7 mouse cellular contexts compared by ENCODE assay signal in the genomic region with DNA sequence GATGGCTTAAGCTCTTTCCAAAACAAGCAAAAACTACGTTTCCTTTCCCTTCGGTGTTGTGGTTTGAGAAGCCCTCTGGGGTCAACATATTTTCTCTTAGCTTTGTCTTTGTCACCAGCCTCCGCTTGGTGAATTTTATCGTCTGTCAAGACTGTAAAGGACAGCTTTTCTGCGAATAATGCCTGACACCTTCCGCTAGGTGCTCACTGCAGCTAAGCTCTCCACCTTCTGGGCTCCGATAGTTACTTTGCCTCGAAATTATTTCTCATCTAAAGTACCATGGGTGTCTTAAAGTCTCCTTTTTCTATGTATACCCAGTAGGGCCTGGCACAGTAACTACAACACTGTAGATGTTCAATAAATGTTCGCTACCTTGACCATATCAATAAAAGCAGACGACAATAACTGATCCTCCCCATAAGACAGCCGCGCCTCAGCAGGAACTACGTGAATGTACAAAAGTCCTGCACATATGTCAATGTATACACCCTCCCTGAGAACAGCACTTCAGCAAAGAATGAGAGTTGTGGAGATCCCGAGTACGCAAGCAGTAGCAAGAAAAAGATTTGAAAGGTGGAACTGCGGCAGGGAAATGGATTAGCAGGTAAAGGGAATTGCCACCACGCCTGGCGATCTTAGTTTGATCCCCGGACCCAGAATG. TPM values are rescaled to one million over a fixed set of nuclear protein-coding genes. Genes with fewer than 3 reads are reported as not detected.
DNase-seq lines count a peak whose midpoint lies in the region; ATAC-seq and TF ChIP-seq lines count a peak whose summit lies in the region.

No protein-coding gene starts in this region.

- no peaks in the 10 kb centered on the region for H3K27me3 ChIP-seq in heart, embryonic 14.5 days (ENCODE audit: control insufficient read depth, insufficient read depth, low read length)
- no peaks in the 10 kb centered on the region for H3K27me3 ChIP-seq in limb, embryonic 10.5 days (ENCODE audit: low read depth, poor library complexity, severe bottlenecking)
- H3K27me3 ChIP-seq in midbrain, embryonic 12.5 days = no peaks in the 10 kb centered on the region; the same call in 1 of the 2 replicates

- peak; percentile 31 for ATAC-seq in common myeloid progenitor, adult 5-6 weeks (replicated peaks; ENCODE audit: low read depth, poor library complexity, severe bottlenecking)
- ATAC-seq in heart, embryonic 14.5 days (ENCODE audit: insufficient number of reproducible peaks, insufficient read depth, low FRiP score, low read depth) = no peak
- ATAC-seq in midbrain, embryonic 12.5 days (ENCODE audit: low FRiP score, low read depth) = peak; percentile 7; the same call in 1 of the 2 replicates

- H3K4me1 ChIP-seq in lung, adult 2 months (ENCODE audit: control insufficient read depth, insufficient read depth, low read length) = no peaks in the 10 kb centered on the region
- H3K4me1 ChIP-seq in heart, embryonic 14.5 days (ENCODE audit: control insufficient read depth in 2 of 2, insufficient read depth in 2 of 2, low read length in 2 of 2) = peaks cover 2 to 10% of the 10 kb centered on the region in 2 experiments; a peak in 3 of 4 replicates
- H3K4me1 ChIP-seq in limb, embryonic 10.5 days = peaks cover 21% of the 10 kb centered on the region
- peaks cover 12% of the 10 kb centered on the region for H3K4me1 ChIP-seq in midbrain, embryonic 12.5 days

- TF ChIP-seq CTCF in lung, adult 2 months (IDR thresholded peaks at IDR 0.05; ENCODE audit: insufficient read depth, low read length) = no peak

- peak overlapping the region; percentile 94 to 99 for H3K27ac ChIP-seq in heart, embryonic 14.5 days (replicated peaks in 1 of 2; ENCODE audit: control insufficient read depth in 1 of 2, insufficient read depth in 1 of 2, low read depth in 2 of 2, low read length in 2 of 2)
- peak overlapping the region; percentile 98 for H3K27ac ChIP-seq in limb, embryonic 10.5 days
- H3K27ac ChIP-seq in midbrain, embryonic 12.5 days (replicated peaks) = peak overlapping the region; percentile 94

- no peak for TF ChIP-seq POLR2A in lung, adult 2 months (IDR thresholded peaks at IDR 0.05; ENCODE audit: borderline replicate concordance, extremely low read depth, low read depth, low read length)

- H3K4me2 ChIP-seq in heart, embryonic 14.5 days (ENCODE audit: low read length) = peak overlapping the region; percentile 87
- peak overlapping the region; percentile 66 for H3K4me2 ChIP-seq in midbrain, embryonic 12.5 days (replicated peaks)

- peak; percentile 37 for DNase-seq in lung, adult 2 months
- DNase-seq in lung, postnatal 10 days = no peak
- DNase-seq in limb, embryonic 10.5 days (ENCODE audit: low spot score) = no peak
- no peak for DNase-seq in c-Kit-positive CD71-positive TER-119-positive erythroid progenitor cells, embryonic 14.5 days (ENCODE audit: low spot score)

- H3K9ac ChIP-seq in heart, embryonic 14.5 days (ENCODE audit: low read length) = peak overlapping the region; percentile 75
- peak overlapping the region; percentile 58 for H3K9ac ChIP-seq in midbrain, embryonic 12.5 days (replicated peaks)

- WGBS in lung, adult 2 months = 6% methylated on average over 19 of the region's 19 CpGs
- WGBS in heart, embryonic 14.5 days = 5% methylated on average over 19 of the region's 19 CpGs
- WGBS in limb, embryonic 10.5 days = 10% methylated on average over 19 of the region's 19 CpGs
- WGBS in midbrain, embryonic 12.5 days = 8% methylated on average over 19 of the region's 19 CpGs

- no peaks in the 10 kb centered on the region for H3K9me3 ChIP-seq in heart, embryonic 14.5 days (ENCODE audit: control insufficient read depth, low read length)
- no peaks in the 10 kb centered on the region for H3K9me3 ChIP-seq in limb, embryonic 10.5 days (replicated peaks)
- no peaks in the 10 kb centered on the region for H3K9me3 ChIP-seq in midbrain, embryonic 12.5 days

- peak overlapping the region; percentile 68 for H3K4me3 ChIP-seq in lung, adult 2 months (replicated peaks; ENCODE audit: extremely low read depth, low read depth, low read length)
- H3K4me3 ChIP-seq in heart, embryonic 14.5 days (ENCODE audit: control insufficient read depth in 1 of 2, insufficient read depth in 1 of 2, low read depth in 1 of 2, low read length in 2 of 2) = peak overlapping the region; percentile 81 to 98
- H3K4me3 ChIP-seq in limb, embryonic 10.5 days = peak overlapping the region; percentile 100
- peak overlapping the region; percentile 77 for H3K4me3 ChIP-seq in midbrain, embryonic 12.5 days

- H3K36me3 ChIP-seq in heart, embryonic 14.5 days (ENCODE audit: control insufficient read depth, insufficient read depth, low read length) = no peaks in the 10 kb centered on the region
- H3K36me3 ChIP-seq in limb, embryonic 10.5 days = no peaks in the 10 kb centered on the region
- no peaks in the 10 kb centered on the region for H3K36me3 ChIP-seq in midbrain, embryonic 12.5 days

RNA-seq across cellular contexts. Expression of a gene that starts 0.8 kb away (rescaled TPM):
- 4.3 and 6.2 TPM in 2 replicates for polyA plus RNA-seq in lung, adult 2 months (2012; rRNA removed)
- total RNA-seq in common myeloid progenitor, adult 5-6 weeks (2017) = 57.7 and 78.7 TPM in 2 replicates
- polyA plus RNA-seq in heart, embryonic 14.5 days (2014; fragmentation: Nextera tagmentation; extraction: Ambion mirVana) = 7.6 and 11.3 TPM in 2 replicates
- 4.8 and 6.9 TPM in 2 replicates for polyA plus RNA-seq in limb, embryonic 10.5 days (2016; fragmentation: Nextera tagmentation; extraction: Ambion mirVana)
- 12.7 and 16.3 TPM in 2 replicates for polyA plus RNA-seq in midbrain, embryonic 12.5 days (2016; fragmentation: Nextera tagmentation; extraction: Ambion mirVana)
